8 mouse cellular contexts compared by ENCODE assay signal in the genomic region with DNA sequence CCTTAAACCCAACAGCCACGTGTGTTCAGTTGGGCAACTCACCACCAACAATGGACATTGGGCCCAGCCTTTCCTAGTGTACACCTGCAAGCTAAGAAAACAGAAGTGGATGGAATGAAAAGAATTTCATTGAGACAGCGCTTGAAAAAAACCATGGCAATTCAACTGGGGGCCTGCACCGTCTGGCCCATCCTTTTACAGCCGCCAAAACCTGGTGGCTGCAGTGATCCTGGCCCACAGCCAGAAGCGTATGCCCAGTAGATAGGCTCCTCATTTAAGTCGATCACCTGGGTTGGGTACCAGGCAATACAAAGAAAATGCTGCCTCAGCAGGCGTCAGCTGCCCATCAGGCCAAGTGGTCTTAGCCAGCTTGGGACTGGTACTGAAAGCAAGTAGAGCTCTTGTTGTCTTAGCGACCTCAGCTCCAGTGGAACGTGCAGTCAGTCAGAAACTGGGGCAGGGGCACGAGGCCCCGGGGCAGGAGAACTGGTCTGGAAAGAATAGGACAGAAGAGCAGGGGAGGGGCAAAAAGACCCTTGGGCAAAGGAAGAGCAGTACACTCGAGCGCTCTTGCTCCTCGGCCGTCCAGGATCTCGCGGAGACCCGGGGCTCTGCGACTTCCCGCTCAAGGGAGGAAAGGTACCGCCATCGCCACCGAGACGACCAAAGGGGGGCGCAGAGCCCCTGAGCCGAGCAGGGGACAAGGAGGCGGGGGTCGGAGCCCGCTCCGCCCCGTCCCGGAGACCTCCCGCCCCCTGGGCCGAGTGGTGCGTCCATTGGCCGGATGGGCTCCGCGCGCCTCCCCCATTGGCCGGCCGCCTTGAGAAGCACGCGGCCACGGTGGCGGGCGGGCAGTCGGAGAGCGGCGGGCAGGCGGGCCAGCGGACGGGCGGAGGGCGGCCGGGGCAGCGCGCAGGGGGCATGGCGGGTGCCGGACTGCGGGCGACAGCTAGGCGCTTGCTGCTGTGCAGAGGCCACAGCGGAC. TPM values are rescaled to one million over a fixed set of nuclear protein-coding genes. Genes with fewer than 3 reads are reported as not detected.
DNase-seq lines count a peak whose midpoint lies in the region; ATAC-seq lines count a peak whose summit lies in the region.

A gene (plus strand): TSS at position 818 of the 985 bp plus-strand sequence.

- DNase-seq in left cerebral cortex, adult 18-20 months (ENCODE audit: low spot score in 2 of 2): peak; percentile 40 to 54
- no peak for DNase-seq in left cerebral cortex, adult 11 months (ENCODE audit: low spot score)
- peak; percentile 97 for DNase-seq in embryonic facial prominence, embryonic 11.5 days (ENCODE audit: low spot score)
- peak; percentile 90 to 93 for DNase-seq in heart, adult 18-20 months
- peak; percentile 83 to 87 for DNase-seq in kidney, adult 8-10 months
- peak; percentile 81 for DNase-seq in liver, embryonic 13.5 days
- peak; percentile 70 to 74 for DNase-seq in natural killer cell, adult 2 months (ENCODE audit: low spot score in 2 of 2)

- peak within 1 kb of the TSS; percentile 73 for H3K4me2 ChIP-seq in embryonic facial prominence, embryonic 11.5 days (ENCODE audit: low read depth, low read length)
- H3K4me2 ChIP-seq in liver, embryonic 13.5 days: peak within 1 kb of the TSS; percentile 99
- peak within 1 kb of the TSS; percentile 79 for H3K4me2 ChIP-seq in stomach, embryonic 16.5 days (ENCODE audit: low read depth, low read length)

- peaks cover 4% of the 10 kb centered on the region for H3K36me3 ChIP-seq in embryonic facial prominence, embryonic 11.5 days (replicated peaks; ENCODE audit: control insufficient read depth, insufficient read depth, low read depth, low read length)
- peaks cover 19% of the 10 kb centered on the region for H3K36me3 ChIP-seq in liver, embryonic 13.5 days
- peaks cover 6% of the 10 kb centered on the region; the same call in 1 of the 2 replicates for H3K36me3 ChIP-seq in stomach, embryonic 16.5 days (ENCODE audit: control insufficient read depth, insufficient read depth, low read length)

- WGBS in embryonic facial prominence, embryonic 11.5 days: 8% methylated on average over 35 of the region's 63 CpGs
- WGBS in liver, embryonic 13.5 days (ENCODE audit: insufficient replicate concordance): 7% methylated on average over 57 of the region's 63 CpGs
- 3% methylated on average over 62 of the region's 63 CpGs for WGBS in stomach, embryonic 16.5 days

- H3K27ac ChIP-seq in embryonic facial prominence, embryonic 11.5 days (replicated peaks; ENCODE audit: low read depth, low read length): peak within 1 kb of the TSS; percentile 71
- peak within 1 kb of the TSS; percentile 82 for H3K27ac ChIP-seq in liver, embryonic 13.5 days
- peak within 1 kb of the TSS; percentile 98 for H3K27ac ChIP-seq in stomach, embryonic 16.5 days (ENCODE audit: low read length)

- peak within 1 kb of the TSS; percentile 99 for H3K4me3 ChIP-seq in embryonic facial prominence, embryonic 11.5 days (ENCODE audit: low read depth, low read length)
- peak within 1 kb of the TSS; percentile 87 for H3K4me3 ChIP-seq in liver, embryonic 13.5 days (replicated peaks)
- peak within 1 kb of the TSS; percentile 92 for H3K4me3 ChIP-seq in stomach, embryonic 16.5 days (replicated peaks; ENCODE audit: low read length)

- peak; percentile 84 for ATAC-seq in embryonic facial prominence, embryonic 11.5 days (replicated peaks; ENCODE audit: insufficient number of reproducible peaks, low FRiP score, low TSS enrichment, low read depth)
- ATAC-seq in liver, embryonic 13.5 days (ENCODE audit: low read depth): peak; percentile 66
- ATAC-seq in stomach, embryonic 16.5 days (ENCODE audit: insufficient read depth, low FRiP score): peak; percentile 78

- H3K9ac ChIP-seq in embryonic facial prominence, embryonic 11.5 days (replicated peaks; ENCODE audit: low read length): peak within 1 kb of the TSS; percentile 95
- peak within 1 kb of the TSS; percentile 94 for H3K9ac ChIP-seq in liver, embryonic 13.5 days
- H3K9ac ChIP-seq in stomach, embryonic 16.5 days (ENCODE audit: low read length): peak within 1 kb of the TSS; percentile 97

- no peaks in the 10 kb centered on the region; the same call in 1 of the 2 replicates for H3K4me1 ChIP-seq in embryonic facial prominence, embryonic 11.5 days (ENCODE audit: control insufficient read depth, insufficient read depth, low read length)
- H3K4me1 ChIP-seq in liver, embryonic 13.5 days (replicated peaks): peaks cover 70% of the 10 kb centered on the region
- H3K4me1 ChIP-seq in stomach, embryonic 16.5 days (ENCODE audit: control insufficient read depth, insufficient read depth, low read length): peaks cover 50% of the 10 kb centered on the region

- H3K27me3 ChIP-seq in embryonic facial prominence, embryonic 11.5 days (ENCODE audit: control insufficient read depth, insufficient read depth, low read length): no peaks in the 10 kb centered on the region
- H3K27me3 ChIP-seq in liver, embryonic 13.5 days: no peaks in the 10 kb centered on the region
- H3K27me3 ChIP-seq in stomach, embryonic 16.5 days (ENCODE audit: control insufficient read depth, insufficient read depth, low read length): no peaks in the 10 kb centered on the region

- no peaks in the 10 kb centered on the region for H3K9me3 ChIP-seq in embryonic facial prominence, embryonic 11.5 days (replicated peaks; ENCODE audit: control insufficient read depth, low read length)
- no peaks in the 10 kb centered on the region for H3K9me3 ChIP-seq in liver, embryonic 13.5 days (replicated peaks)
- H3K9me3 ChIP-seq in stomach, embryonic 16.5 days (replicated peaks; ENCODE audit: control insufficient read depth, low read length): no peaks in the 10 kb centered on the region

RNA-seq across cellular contexts. Expression of the gene that starts here (rescaled TPM):
- total RNA-seq in left cerebral cortex, adult 18-20 months (2021): 1 to 10 TPM; 1.9 to 4.6 TPM
- 462 and 510 TPM in 2 replicates for polyA plus RNA-seq in embryonic facial prominence, embryonic 11.5 days (2014; fragmentation: Nextera tagmentation; extraction: Ambion mirVana)
- 10 to 100 TPM; 19.2 TPM for total RNA-seq in heart, adult 18-20 months (2021)
- 174 and 196 TPM in 2 replicates for polyA plus RNA-seq in liver, embryonic 13.5 days (2015; fragmentation: Nextera tagmentation; extraction: Ambion mirVana)
- polyA plus RNA-seq in stomach, embryonic 16.5 days (2015; fragmentation: Nextera tagmentation; extraction: Ambion mirVana): 232 and 233 TPM in 2 replicates
